Mouse (Mus musculus): Measurements from ENCODE around the gene Tinagl1.

DNA sequence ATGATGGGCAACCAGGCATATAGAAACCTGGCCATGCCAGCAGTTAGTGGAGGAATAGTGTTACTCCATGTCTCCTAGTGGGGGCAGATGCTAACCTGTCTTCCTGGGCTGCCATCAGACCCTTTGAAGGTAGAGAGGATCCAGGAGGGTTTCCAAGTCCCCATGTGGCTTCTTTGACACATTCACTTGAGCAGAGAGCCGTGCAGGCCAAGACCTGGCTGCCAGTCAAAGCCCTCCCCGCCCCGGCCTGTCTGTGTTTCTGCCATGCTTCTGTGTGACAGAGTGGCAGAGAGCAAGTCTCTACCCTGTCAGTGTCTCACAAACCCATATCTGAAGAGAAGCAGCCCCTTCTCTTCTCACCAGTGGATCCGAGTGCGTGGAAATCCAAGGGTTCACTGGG lies 9.0 kb upstream of the Tinagl1 start:
- no peak for TF ChIP-seq CTCF (IDR thresholded peaks at IDR 0.05; ENCODE audit: low read depth, low read length)
- TF ChIP-seq POLR2A (IDR thresholded peaks at IDR 0.05; ENCODE audit: insufficient read depth, low read length): no peak
- no peak for TF ChIP-seq EP300 (IDR thresholded peaks at IDR 0.05; ENCODE audit: insufficient read depth, low read depth, low read length)
